In genomic region chr9:8451471-8451870, GRCm38 (mm10) we compare ENCODE assay signal across 19 mouse cellular contexts.
"Had no signal": no experiment of that assay in that cellular context is flagged by ENCODE, and none has a peak within 500 bp of the region (broad histone marks: within the 10 kb centered on the region; RNA-seq: fewer than 3 reads in every experiment).

No protein-coding gene starts in this region.

- H3K9ac ChIP-seq: liver, embryonic 14.5 days; lung, embryonic 15.5 days; midbrain, embryonic 12.5 days; neural tube, embryonic 13.5 days; neural tube, embryonic 15.5 days had no signal

- H3K4me1 ChIP-seq: lung, embryonic 15.5 days; midbrain, embryonic 12.5 days; neural tube, embryonic 13.5 days; neural tube, embryonic 15.5 days had no signal

- H3K27ac ChIP-seq: liver, embryonic 14.5 days; lung, embryonic 15.5 days; midbrain, embryonic 12.5 days; neural tube, embryonic 13.5 days; neural tube, embryonic 15.5 days had no signal

- ATAC-seq: midbrain, embryonic 16.5 days had no signal

- DNase-seq: lung, adult 18-20 months; lung, postnatal 10 days; lung, postnatal 4 days; midbrain, embryonic 14.5 days; retina, postnatal 1 day; right cerebral cortex, adult 18-20 months; right cerebral cortex, postnatal 25 days; right cerebral cortex, postnatal 4 days; spleen, adult 18-20 months; thymus, adult 18-20 months; thymus, postnatal 14 days; thymus, postnatal 36 days had no signal

- H3K9me3 ChIP-seq: lung, embryonic 15.5 days; midbrain, embryonic 12.5 days; neural tube, embryonic 13.5 days; neural tube, embryonic 15.5 days had no signal

- H3K27me3 ChIP-seq: lung, embryonic 15.5 days; midbrain, embryonic 12.5 days; neural tube, embryonic 13.5 days; neural tube, embryonic 15.5 days had no signal

- H3K36me3 ChIP-seq: lung, embryonic 15.5 days; midbrain, embryonic 12.5 days; neural tube, embryonic 13.5 days; neural tube, embryonic 15.5 days had no signal

- H3K4me3 ChIP-seq: lung, embryonic 15.5 days; midbrain, embryonic 12.5 days; myocyte; neural tube, embryonic 13.5 days; neural tube, embryonic 15.5 days had no signal

- H3K4me2 ChIP-seq: lung, embryonic 15.5 days; midbrain, embryonic 12.5 days; neural tube, embryonic 13.5 days; neural tube, embryonic 15.5 days had no signal
